Mouse (Mus musculus) layer of hippocampus, postnatal 36 days (tissue): ENCODE data around the gene Arhgef40. TPM values are rescaled to one million over a fixed set of nuclear protein-coding genes. Genes with fewer than 3 reads are reported as not detected.

ENCODE experiments used
- DNase-seq, 2 experiments: peaks; one replicate each; pipeline ENCODE4 v3.0.0; 2022
- total RNA-seq, 2 experiments: library from RNA; stranded (reverse); gene quantifications; 2 replicates each; pipeline ENCODE4 v1.2.3; 2021

The Arhgef40 gene
- total RNA-seq: 10 to 100 TPM; 31.4 to 39.9 TPM

DNA sequence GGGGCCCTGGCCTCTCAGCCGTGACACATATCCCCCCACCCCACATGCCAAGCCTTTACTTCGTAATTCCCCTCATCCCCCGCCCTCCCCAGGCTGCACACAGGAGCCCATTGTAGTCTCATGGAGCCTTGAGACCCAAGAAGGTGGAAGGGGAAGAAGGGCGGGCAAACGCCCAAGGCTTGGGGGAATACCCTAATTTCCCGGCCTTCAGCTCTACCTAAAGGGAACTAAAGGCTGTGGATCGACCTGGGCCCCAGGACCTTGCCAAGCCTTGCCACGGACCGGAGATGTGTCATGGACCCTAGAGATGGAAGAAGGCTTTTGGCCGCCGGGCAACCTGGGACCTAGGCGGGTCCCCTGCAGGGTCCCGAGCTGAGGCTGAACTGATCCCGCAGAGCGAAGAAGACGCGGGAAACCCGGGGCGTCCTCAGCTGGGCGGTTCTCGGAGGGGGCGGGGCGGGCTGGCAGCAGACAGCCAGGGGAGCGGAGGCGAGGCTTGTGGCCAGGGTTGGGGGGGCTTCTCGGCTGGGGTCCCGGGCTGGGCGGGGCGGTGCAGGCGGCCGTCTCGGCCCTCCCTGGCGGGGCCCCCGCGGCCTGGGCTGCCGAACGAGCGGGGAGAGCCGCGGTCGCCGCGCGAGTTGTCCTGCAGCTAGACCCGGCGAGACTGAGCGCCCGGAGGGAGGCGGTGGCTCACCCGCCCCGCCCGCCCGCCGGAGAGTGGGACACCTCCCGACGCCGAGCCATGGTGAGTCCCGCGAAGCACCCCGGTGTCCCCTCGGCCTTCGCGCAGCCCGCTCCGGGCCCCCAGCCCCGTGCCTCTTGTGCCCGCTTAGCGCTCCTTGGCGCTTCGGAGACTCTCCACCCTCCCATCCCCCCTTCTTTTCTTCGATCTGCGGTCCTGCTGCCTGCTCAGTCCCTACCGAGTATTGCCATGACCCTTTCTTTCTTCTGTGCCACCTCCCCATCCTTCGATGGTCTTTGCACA, at the start of gene Arhgef40:
Gene Arhgef40, plus strand, starts transcription at position 473 of the 985 bp plus-strand sequence.
- peak; percentile 65 to 70 for DNase-seq

DNA sequence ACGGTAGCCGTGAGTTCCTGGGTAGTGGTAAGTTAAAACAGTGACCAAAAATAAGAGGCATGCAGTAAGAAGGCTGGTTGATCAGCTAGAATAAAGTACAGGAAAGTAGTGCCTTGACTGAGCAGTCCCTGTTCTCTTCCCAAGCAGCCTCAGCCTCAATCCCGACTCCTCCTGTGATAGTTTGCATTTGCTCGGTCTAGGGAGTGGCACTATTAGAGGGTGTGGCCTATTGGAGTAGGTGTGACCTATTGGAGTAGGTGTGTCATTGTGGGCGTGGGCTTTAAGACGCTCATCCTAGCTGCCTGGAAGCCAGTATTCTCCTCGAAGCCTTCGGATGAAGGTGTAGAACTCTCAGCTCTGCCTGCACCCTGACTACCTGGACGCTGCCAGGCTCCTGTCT, 45.5 kb upstream of the Arhgef40 start:
- DNase-seq: no peak

DNA sequence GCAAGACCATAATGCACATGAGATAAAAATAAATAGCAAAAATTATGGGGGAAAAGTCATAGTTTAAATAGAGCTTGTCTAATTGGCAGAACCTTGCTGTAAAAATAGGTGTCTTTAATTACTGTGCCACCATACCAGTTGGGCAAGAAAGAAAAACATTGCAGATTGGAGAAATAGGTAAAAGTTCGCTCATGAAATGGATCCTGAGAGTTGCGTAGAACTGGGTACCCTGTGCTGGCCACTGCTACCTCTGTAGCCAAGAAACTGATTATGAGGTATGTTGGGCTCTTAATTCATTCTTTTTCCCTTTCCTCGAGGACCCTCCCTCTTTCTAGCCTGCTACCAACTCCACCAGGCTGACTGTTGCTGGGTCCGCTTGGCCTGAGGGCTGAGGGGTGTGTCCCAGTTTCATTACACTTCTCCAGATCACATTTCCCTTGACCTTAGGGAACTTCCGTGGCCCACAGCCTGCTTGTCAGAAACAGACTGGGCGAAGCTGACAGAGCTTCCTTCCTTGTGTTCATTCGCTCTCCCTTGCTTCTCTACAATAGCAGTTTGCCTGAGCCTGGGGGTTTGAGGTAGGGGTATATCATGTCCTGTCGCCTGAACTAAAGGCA, 43.5 kb upstream of the Arhgef40 start:
- no peak for DNase-seq

DNA sequence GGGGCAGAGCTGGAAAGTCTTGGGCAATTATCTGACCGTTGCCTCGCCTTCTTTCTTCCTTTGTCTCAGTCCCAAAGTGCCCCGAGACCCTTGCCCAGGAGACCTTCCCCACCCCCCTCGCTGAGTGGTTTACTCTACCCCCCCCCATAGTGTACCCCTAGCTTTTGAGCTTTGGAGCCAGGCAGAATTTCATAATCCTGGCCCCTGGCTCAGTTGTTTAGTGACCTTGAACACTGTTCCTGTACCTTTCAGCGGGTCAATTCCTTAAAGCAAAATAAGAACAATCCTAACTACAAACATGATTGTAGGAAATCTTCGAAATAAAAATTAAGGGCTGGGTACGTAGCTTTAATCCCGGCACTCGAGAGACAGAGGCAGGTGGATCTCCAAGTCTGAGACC, 42.9 kb upstream of the Arhgef40 start:
- no peak for DNase-seq

DNA sequence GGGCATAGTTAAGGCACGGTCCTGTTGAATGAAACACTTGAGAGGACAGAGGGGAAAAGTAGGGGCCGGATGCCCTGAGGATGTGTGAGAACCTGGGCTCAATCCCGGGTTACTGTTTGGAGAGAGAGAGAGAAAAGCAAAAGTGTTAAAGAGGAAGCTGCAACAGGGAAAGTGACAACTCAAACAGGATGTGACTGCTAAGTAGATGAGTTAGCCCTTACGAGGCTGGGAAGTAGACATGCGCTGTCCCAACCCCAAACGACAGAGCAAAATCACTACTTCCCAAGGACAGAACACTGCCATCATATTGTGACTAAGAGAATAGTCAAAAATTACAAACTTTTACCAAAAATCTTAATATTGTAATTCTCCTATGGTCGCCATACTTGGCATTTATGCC, 42.3 kb upstream of the Arhgef40 start:
- no peak for DNase-seq

DNA sequence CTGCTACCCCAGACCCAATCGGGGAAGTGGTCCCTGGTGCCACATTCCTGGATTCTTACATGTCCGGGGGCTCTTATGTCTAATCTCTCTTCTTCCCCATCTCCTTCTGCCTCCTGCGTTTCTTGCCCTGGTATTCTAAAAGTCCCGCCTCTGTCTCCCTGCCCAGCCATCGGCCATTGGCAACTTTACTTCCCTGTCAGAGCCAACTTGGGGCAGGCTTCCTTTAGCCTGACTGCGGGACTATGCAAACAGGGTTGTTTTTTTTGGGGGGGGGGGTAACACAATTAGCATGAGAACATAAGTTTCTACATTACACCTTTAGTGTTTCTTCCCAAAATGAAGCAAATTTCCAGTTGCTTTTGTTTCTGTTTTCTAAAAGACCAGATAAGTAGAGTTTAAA, 41.2 kb upstream of the Arhgef40 start:
- no peak for DNase-seq

DNA sequence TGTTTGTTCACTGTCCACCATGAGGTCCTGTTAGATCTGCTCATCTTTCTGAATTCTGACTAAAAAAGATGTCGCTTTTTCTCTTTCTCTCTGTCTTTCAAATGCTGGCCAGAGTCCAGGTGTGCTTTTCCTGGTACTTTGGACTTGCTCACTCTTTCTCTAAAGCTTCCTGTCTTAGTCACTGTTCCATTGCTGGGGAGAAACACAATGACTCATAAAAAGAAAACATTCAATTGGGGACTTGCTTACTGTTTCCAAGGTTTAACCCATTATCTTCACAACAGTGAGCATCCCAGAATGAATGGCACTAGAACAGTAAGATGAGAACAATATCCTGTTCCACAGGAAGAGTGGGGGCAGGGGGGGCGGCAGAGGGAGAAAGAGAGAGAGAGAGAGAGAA, 24.2 kb upstream of the Arhgef40 start:
- DNase-seq: no peak

DNA sequence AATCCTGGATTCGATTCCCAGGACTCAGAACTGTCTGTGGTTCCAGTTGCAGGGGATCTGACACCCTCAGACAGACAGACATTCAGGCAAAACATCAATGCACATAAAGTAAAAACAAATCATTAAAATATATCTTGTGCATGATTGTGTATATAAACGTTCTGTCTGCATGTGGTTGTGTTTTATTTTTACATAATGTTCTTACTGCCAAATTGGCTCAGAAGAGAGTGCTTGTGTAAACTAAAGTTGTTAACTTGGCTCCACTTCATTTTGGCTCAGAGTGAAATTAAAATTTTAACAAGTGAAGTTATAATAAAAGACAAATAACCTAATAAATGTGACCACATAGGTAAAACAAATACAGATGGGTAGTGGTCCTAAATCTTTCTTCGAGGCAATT, 17.1 kb upstream of the Arhgef40 start:
- DNase-seq: no peak

DNA sequence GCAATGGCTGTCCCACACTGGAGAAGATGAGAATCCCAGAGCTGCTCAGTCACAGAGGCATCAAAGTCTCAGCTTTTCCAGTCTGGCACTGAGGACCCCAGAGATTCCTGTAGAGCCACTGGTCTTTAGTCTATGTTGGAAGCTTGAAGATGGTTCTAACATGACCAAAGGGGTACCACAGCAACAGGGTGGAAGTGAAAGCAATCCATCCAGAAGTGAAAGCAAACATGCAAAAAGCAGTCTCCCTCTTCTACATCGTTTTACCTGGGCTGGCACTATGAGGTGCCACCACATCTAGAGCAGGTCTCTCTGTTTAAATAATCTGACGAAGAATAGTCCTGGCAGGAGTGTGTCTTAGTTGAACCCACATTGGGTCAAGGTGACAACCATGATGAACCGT, 5.3 kb upstream of the Arhgef40 start:
- DNase-seq: no peak

DNA sequence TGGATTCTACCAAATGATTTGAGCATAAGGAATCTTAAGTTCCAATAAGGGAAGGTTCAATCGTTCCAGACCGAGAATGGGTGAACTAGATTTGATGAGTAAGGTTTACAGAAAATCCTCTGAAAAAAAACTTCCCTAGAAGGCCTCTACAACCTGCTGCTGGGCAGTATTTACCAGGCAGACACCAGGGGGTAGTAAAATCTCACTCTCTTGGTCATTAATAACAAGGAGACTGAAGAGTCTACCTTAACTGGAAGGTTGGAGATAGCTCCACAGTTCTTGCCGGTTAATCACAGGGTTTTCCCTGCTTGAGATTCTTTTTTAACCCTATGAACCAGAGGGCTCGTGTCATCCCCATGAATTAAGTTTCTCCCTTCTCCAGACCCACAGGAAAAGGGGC, 1.3 kb upstream of the Arhgef40 start:
- no peak for DNase-seq

DNA sequence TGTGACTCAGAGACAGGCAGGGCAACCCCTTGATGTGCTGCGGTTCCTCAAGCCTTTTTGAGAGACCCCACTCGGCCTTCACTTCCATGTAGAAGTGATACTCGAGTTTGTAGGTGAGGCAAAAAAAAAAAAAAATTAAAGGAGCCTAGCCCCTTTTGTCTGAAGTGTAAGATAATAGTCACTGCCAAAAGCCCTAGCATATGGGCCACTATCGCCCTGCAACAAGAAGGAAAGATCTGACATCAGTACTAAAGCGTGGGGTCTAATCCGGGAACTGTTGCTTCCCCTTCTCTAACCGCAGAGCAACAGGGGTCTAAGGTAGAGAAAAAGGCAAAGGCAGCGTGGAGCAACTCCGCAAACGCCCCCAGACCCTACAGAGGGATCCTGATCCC, 668 bp upstream of the Arhgef40 start:
- DNase-seq: no peak

DNA sequence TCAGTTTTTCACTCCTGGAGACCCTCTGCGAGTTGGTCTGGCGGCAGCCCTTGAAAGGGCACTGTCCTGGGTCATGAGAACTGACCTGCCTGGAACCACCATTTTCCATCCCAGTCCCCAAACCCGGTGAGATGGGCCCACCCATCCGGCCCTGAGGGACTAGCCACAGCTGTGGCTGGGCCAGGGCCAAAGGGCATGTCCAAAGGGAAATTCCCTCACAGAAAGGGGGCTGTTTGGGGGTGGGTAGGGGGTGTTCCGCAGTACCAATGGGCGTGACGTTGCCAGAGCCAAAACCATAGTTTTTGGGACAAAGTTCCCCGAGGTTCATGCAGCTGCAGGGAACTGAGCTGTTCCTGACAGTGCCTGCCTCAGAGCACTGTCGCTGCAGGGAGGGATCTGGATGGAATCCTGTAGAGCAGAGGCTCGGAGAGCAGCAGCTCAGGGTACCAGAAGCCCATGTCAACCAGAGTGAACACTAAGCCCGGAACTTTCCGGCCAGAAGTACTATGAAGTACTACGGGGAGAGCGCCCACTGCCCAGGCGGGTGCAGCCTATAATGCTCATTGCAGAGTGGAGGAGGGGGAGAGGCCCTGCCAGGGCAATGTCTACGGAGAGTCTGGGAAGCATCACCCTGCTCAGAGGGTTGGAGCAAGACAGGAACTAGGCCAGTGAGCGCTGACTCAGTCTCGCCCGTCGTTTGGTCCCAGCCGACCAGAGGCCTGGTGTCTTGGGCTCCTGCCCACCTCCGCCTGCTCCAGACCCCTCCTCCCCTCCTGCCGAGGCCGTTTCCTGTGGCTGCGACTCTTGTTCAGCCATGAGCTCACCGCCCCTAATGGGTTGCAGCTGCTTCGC, 1.0 kb downstream of the Arhgef40 start:
- peak; percentile 67 to 78 for DNase-seq

DNA sequence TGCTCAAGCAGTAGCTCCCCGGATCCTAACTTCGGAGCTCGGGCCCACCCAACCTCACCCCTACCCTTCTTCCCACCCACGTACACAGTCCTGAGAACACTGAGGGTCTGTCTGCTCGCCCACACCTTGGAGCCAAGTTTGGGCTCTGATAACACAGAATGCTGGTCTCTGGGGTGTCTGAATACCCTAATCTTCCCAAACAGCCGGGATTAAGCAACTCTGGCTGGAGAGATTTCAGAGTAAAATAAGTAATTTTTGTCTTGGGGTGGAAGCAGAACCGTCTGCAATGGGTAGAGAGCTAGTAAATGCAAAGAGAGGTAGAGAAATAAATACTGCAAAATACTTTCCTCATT, 1.6 kb downstream of the Arhgef40 start:
- no peak for DNase-seq

DNA sequence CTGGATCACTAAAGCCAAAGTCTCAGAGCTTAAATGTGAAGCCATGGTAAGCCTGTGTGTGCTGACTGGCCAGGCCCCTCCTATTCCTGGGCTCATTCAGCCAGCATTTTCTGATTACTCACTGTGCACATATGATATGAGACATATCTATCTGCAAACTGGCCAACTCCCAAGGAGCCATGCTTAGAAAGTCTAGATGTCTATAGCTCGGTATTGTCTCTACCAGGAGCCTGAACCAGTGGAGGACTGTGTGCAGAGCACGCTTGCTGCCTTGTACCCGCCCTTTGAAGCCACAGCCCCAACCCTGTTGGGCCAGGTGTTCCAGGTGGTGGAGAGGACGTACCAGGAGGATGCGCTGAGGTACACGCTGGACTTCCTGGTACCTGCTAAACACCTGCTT, 2.7 kb downstream of the Arhgef40 start:
- DNase-seq: no peak

DNA sequence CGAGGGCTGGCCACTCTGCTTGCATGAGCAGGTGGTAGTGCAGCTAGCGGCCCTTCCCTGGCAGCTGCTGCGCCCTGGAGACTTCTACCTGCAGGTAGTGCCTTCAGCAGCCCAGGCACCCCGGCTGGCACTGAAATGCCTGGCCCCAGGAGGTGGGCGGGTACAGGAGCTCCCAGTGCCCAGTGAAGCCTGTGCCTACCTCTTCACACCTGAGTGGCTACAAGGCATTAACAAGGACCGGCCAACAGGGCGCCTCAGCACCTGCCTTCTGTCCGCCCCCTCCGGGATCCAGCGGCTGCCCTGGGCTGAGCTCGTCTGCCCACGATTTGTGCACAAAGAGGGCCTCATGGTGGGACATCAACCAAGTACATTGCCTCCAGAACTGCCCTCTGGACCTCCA, 4.2 kb downstream of the Arhgef40 start:
- DNase-seq: no peak

DNA sequence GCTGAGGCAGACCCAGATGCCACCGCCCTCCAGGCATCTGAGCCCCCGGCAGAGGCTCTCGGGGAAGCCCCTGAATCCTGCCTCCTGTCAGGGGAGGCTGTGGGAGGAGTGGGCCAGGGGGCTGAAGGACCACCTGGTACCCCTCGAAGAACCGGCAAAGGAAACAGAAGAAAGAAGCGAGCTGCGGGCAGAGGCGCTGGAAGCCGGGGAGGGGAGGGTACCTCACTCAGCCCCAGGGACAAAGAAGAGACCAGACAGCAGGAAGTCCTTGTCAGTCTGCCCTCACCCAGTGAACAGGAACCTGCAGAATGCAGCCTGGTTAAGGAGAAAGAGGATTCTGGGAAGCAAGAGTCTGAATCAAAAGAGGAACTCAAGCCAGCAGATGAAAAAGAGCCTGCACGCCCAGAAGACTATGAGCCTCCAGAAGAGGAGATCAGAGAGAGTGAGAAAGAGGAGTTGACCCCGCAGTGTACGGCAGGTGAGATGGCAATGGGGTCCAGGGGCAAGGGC, 5.0 kb downstream of the Arhgef40 start:
- DNase-seq: no peak

DNA sequence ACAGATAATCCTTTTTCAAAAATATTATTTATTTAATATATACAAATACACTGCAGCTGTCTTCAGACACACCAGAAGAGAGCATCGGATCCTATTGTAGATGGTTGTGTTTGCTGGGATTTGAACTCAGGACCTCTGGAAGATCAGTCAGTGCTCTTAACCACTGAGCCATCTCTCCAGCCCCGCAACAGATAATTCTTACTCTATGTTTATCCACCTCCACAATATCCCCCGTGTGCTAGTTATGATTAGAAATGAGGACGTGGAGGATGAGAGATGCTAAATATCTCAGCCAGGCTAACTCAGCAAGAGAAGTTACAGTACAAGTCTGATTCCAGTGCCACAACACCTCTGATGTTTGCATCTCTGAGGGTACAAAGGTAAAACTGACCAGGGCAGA, 9.9 kb downstream of the Arhgef40 start:
- DNase-seq: no peak

DNA sequence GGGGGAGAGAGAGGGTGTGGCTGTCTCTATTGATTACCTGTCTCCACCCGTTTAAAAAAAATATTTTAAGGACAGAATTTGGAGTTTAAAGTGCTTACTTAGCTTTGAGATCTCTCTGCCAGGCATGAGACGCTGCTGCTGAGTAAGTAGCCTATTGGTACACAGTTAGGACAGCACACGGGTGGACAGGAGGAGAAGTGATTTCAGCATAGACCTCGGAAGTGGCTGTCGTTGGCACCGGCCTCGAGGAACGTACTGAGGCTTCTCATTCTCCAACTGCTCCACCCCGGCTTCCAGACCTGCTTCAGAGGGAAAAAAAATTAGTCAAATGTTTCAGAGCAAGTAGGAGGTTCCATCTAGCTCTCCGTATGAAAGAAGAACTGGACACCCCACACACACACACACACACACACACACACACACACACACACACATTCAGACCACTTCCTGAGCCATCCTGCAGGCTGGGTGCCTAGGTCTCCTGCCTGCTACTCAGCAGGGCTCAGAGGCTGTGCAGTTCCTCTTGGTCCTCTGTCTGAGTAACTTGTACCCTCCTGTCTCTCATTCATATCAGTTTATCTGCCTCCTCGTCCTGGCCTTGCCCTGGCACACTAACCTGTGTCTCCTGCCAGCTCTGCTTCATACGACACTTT, 10.8 kb downstream of the Arhgef40 start:
- no peak for DNase-seq

DNA sequence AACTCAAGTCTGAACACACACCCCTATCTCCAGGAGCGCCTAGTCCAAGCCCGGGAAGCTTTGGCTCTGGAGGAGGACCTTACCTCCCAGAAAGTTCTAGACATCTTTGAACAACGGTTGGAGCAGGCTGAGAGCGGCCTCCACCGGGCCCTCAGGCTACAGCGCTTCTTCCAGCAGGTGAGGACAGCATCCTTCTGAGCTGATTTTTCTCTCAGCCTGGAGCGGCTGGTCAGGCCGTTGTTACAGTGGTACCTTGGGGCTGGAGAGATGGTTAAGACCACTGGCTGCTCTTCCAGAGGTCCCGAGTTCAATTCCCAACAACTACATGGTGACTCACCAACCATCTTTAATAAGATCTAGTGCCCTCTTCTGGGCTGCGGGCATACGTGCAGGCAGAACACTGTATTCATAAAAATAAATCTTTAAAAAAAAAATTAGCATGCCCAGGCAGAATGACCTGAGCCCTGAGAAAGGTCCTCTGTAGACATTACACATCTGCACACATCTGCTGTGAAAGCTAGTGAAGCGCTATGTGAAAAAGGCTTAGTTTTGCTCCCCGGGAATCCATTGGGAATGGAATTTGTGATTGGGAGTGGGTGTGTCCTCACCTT, 11.8 kb downstream of the Arhgef40 start:
- DNase-seq: no peak

DNA sequence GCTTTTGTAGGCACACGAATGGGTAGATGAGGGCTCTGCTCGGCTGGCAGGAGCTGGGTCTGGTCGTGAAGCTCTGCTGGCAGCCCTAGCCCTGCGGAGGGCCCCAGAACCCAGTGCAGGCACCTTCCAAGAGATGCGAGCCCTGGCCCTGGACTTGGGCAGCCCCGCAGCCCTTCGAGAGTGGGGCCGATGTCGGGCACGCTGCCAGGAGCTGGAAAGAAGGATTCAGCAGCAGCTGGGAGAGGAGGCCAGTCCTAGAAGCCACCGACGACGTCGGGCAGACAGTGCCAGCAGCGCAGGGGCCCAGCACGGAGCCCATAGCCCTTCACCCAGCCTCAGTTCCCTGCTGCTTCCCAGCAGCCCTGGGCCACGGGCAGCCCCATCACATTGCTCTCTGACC, 12.3 kb downstream of the Arhgef40 start:
- no peak for DNase-seq

DNA sequence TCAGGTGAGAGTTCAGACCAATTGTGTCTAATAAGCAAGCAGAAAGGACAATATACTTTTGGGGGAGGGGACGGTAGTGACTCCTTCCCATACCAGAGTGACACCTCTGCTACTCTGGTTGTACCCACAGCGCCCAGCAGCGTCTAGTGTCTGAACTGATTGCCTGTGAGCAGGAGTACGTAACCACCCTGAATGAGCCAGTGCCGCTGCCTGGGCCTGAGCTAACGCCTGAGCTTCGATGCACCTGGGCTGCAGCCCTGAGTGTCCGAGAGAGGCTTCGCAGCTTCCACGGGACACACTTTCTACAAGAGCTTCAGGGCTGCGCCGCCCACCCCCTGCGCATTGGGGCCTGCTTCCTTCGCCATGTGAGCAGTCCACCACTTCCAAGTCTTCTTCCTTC, 13.0 kb downstream of the Arhgef40 start:
- DNase-seq: no peak

DNA sequence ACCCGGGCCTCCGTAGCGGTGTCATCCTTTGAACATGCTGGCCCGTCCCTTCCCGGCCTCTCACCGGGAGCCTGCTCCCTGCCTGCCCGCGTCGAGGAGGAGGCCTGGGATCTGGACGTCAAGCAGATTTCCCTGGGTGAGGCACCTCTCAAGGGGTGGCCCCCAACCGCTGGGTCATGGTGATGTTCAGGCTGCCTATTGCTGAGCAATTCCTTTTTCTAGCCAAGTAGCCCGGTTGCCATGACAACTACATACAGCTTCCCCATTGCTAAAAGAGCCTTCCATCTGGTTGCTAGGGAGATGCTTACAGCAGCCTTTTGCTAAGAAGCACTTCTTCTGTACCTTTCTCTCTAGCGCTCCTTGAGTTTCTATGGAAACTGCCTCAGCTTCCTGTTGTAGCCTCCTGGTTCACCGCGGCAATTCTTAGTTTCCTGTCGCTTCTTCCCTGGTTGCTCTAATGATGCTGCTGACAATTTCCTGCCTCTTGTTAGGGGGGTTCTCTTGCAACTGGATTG, 19.5 kb downstream of the Arhgef40 start:
- peak; percentile 76 for DNase-seq
